8 mouse cellular contexts compared by ENCODE assay signal in the genomic region with DNA sequence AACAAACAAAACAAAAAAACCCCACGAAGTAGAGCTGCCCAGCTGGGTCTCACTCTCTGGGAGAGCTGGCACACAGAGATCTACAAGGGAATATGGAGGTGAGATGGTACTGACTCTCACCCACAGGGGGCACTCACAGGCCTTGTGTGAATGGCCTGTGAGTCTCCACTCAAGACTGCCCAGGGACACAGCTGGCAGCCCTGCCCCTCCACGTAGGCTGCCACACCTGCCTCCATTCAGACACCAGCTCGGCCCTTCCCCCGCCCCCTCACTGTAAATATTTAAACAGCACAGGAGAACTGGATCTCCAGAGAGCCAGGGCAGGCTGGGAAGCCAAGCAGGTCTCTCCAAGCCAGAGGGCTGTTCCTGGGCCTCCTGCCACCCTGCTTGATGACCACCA. TPM values are rescaled to one million over a fixed set of nuclear protein-coding genes. Genes with fewer than 3 reads are reported as not detected.
DNase-seq lines count a peak whose midpoint lies in the region; ATAC-seq and TF ChIP-seq lines count a peak whose summit lies in the region.

No protein-coding gene starts in this region.

- WGBS in kidney, postnatal 0 days = 30% methylated on average over 4 of the region's 4 CpGs
- WGBS in thymus, adult 2 months = 50% methylated on average over 4 of the region's 4 CpGs

- no peaks in the 10 kb centered on the region for H3K27me3 ChIP-seq in kidney, postnatal 0 days (ENCODE audit: insufficient read depth, low read length)
- H3K27me3 ChIP-seq in thymus, adult 2 months (ENCODE audit: control insufficient read depth, insufficient read depth, low read length) = no peaks in the 10 kb centered on the region

- TF ChIP-seq CTCF in left cerebral cortex, adult 2 months (IDR thresholded peaks at IDR 0.05) = peak; percentile 46
- TF ChIP-seq CTCF in kidney, postnatal 0 days (IDR thresholded peaks at IDR 0.05; ENCODE audit: low read depth) = peak; percentile 65
- no peak for TF ChIP-seq CTCF in thymus, adult 2 months (IDR thresholded peaks at IDR 0.05; ENCODE audit: borderline replicate concordance, control insufficient read depth, extremely low read depth, insufficient read depth, low read length, poor library complexity)

- H3K36me3 ChIP-seq in kidney, postnatal 0 days (ENCODE audit: insufficient read depth, low read length) = no peaks in the 10 kb centered on the region
- H3K36me3 ChIP-seq in thymus, adult 2 months (ENCODE audit: control insufficient read depth, insufficient read depth, low read length) = no peaks in the 10 kb centered on the region

- no peak overlapping the region for H3K27ac ChIP-seq in left cerebral cortex, adult 2 months
- no peak overlapping the region for H3K27ac ChIP-seq in kidney, postnatal 0 days
- no peak overlapping the region for H3K27ac ChIP-seq in thymus, adult 2 months (ENCODE audit: control insufficient read depth, insufficient read depth, low read length)

- peak; percentile 86 for ATAC-seq in kidney, postnatal 0 days (replicated peaks; ENCODE audit: low FRiP score, low read depth)

- H3K4me3 ChIP-seq in left cerebral cortex, adult 2 months = no peak overlapping the region
- H3K4me3 ChIP-seq in kidney, postnatal 0 days (replicated peaks; ENCODE audit: low read depth, low read length) = no peak overlapping the region
- no peak overlapping the region for H3K4me3 ChIP-seq in thymus, adult 2 months (ENCODE audit: control insufficient read depth, insufficient read depth, low read length)

- no peak for TF ChIP-seq POLR2A in thymus, adult 2 months (IDR thresholded peaks at IDR 0.05; ENCODE audit: control insufficient read depth, extremely low read depth, insufficient read depth, low read length, poor library complexity)

- H3K9me3 ChIP-seq in kidney, postnatal 0 days (replicated peaks; ENCODE audit: low read length) = no peaks in the 10 kb centered on the region

- H3K9ac ChIP-seq in kidney, postnatal 0 days (ENCODE audit: low read depth, low read length) = no peak overlapping the region

- intact Hi-C loops in left cerebral cortex, adult 2 months (cut with DNase I) = no loop called here
- intact Hi-C loops in left cerebral cortex, postnatal 4 days (cut with DNase I) = no loop called here

- no peak for DNase-seq in left cerebral cortex, adult 2 months (ENCODE audit: extremely low spot score in 1 of 2, low spot score in 2 of 2)
- DNase-seq in left cerebral cortex, postnatal 4 days = no peak
- peak; percentile 56 to 59 for DNase-seq in cerebellum, postnatal 10 days
- DNase-seq in kidney, postnatal 0 days (ENCODE audit: low spot score) = peak; percentile 48
- DNase-seq in lung, postnatal 4 days = peak; percentile 78 to 89
- DNase-seq in thymus, adult 2 months = no peak
- DNase-seq in yolk sac, embryonic 10.5 days (ENCODE audit: low spot score) = no peak
- DNase-seq in left cerebral cortex, adult 11 months (ENCODE audit: low spot score) = no peak

- no peaks in the 10 kb centered on the region for H3K4me1 ChIP-seq in kidney, postnatal 0 days (replicated peaks; ENCODE audit: insufficient read depth, low read length)
- H3K4me1 ChIP-seq in thymus, adult 2 months (replicated peaks; ENCODE audit: control insufficient read depth, insufficient read depth, low read length) = no peaks in the 10 kb centered on the region

- H3K4me2 ChIP-seq in kidney, postnatal 0 days (ENCODE audit: low read length) = no peak overlapping the region

RNA-seq across cellular contexts. Expression of gene Sgsm1, which starts 14.8 kb away (rescaled TPM):
- total RNA-seq in left cerebral cortex, adult 2 months (2021) = 100 to 1,000 TPM; 175 to 185 TPM
- 10 to 100 TPM; 67.4 to 74.9 TPM for total RNA-seq in left cerebral cortex, postnatal 4 days (2021)
- polyA plus RNA-seq in kidney, postnatal 0 days (2015; fragmentation: Nextera tagmentation; extraction: Ambion mirVana) = 3.4 and 3.7 TPM in 2 replicates
- 0.71 and 1.0 TPM in 2 replicates for polyA plus RNA-seq in thymus, adult 2 months (2012; rRNA removed)

Comparison
In these comparisons a context has a peak if more than half of its experiments do, and no peak if none do; other contexts are left out.
1. DNase-seq: peak in cerebellum, postnatal 10 days (2 of 2), kidney, postnatal 0 days (single experiment) and lung, postnatal 4 days (2 of 2); none in left cerebral cortex, adult 2 months (0 of 2), left cerebral cortex, postnatal 4 days (single experiment), thymus, adult 2 months (single experiment), yolk sac, embryonic 10.5 days (single experiment) and left cerebral cortex, adult 11 months (single experiment).